Mouse (Mus musculus): Measurements from ENCODE around the gene B4galnt2. TPM values are rescaled to one million over a fixed set of nuclear protein-coding genes. Genes with fewer than 3 reads are reported as not detected.
"Not testable (repeated sequence)": the region's sequence is repeated elsewhere in the genome, so short reads cannot be mapped to it uniquely, and the experiment has no call there.

B4galnt2 gene
- total RNA-seq, 4 experiments from 2014 or later, result not detected

- no peak for DNase-seq (ENCODE audit: low spot score in 2 of 2)
These were observed 18.1 kb downstream of the B4galnt2 start for GRCm38 (mm10) chr11:95896446-95897179.

- no peak for DNase-seq (ENCODE audit: low spot score in 2 of 2)
These were observed 24.1 kb downstream of the B4galnt2 start for GRCm38 (mm10) chr11:95890462-95891051.

- not testable (repeated sequence) for DNase-seq (ENCODE audit: low spot score in 2 of 2)
These were observed 34.8 kb downstream of the B4galnt2 start for GRCm38 (mm10) chr11:95879861-95880260.

GRCm38 (mm10) chr11:95876296-95876695 lies 38.4 kb downstream of the B4galnt2 start:
- peak in 1 of 2 experiments; percentile 17 for DNase-seq (ENCODE audit: low spot score in 2 of 2)

- no peak for DNase-seq (ENCODE audit: low spot score in 2 of 2)
These were observed 38.9 kb downstream of the B4galnt2 start for GRCm38 (mm10) chr11:95875804-95876203.

GRCm38 (mm10) chr11:95869918-95870470 lies 44.7 kb downstream of the B4galnt2 start:
- no peak for DNase-seq (ENCODE audit: low spot score in 2 of 2)

GRCm38 (mm10) chr11:95869442-95869841 lies 45.2 kb downstream of the B4galnt2 start:
- no peak for DNase-seq (ENCODE audit: low spot score in 2 of 2)

- no peak for DNase-seq (ENCODE audit: low spot score in 2 of 2)
These were observed 53.3 kb downstream of the B4galnt2 start for GRCm38 (mm10) chr11:95861397-95861796.

GRCm38 (mm10) chr11:95860071-95860490 lies 54.6 kb downstream of the B4galnt2 start:
- DNase-seq (ENCODE audit: low spot score in 2 of 2), result no peak

- no peak for DNase-seq (ENCODE audit: low spot score in 2 of 2)
These were observed 55.2 kb downstream of the B4galnt2 start for GRCm38 (mm10) chr11:95859468-95859855.

GRCm38 (mm10) chr11:95858528-95859467 lies 55.9 kb downstream of the B4galnt2 start:
- DNase-seq (ENCODE audit: low spot score in 2 of 2), result peak; percentile 96 to 98

- DNase-seq (ENCODE audit: low spot score in 2 of 2), result no peak
These were observed 56.8 kb downstream of the B4galnt2 start for GRCm38 (mm10) chr11:95857716-95858527.

GRCm38 (mm10) chr11:95857306-95857705 lies 57.4 kb downstream of the B4galnt2 start:
- DNase-seq (ENCODE audit: low spot score in 2 of 2), result no peak

GRCm38 (mm10) chr11:95853684-95854083 lies 61.0 kb downstream of the B4galnt2 start:
- peak in 1 of 2 experiments; percentile 30 for DNase-seq (ENCODE audit: low spot score in 2 of 2)

GRCm38 (mm10) chr11:95850898-95851297 lies 63.8 kb downstream of the B4galnt2 start:
- DNase-seq (ENCODE audit: low spot score in 2 of 2), result no peak

- no peak for DNase-seq (ENCODE audit: low spot score in 2 of 2)
These were observed 69.8 kb downstream of the B4galnt2 start for GRCm38 (mm10) chr11:95844935-95845334.

- DNase-seq (ENCODE audit: low spot score in 2 of 2), result no peak
These were observed 71.2 kb downstream of the B4galnt2 start for GRCm38 (mm10) chr11:95843421-95843950.

- DNase-seq (ENCODE audit: low spot score in 2 of 2), result no peak
These were observed 71.7 kb downstream of the B4galnt2 start for GRCm38 (mm10) chr11:95842953-95843352.

GRCm38 (mm10) chr11:95842074-95842681 lies 72.5 kb downstream of the B4galnt2 start, which contains the start of gene Abi3:
Gene Abi3, minus strand, starts transcription at chr11:95842476.
- no peak for DNase-seq (ENCODE audit: low spot score in 2 of 2)

- DNase-seq (ENCODE audit: low spot score in 2 of 2), result no peak
These were observed 73.2 kb downstream of the B4galnt2 start for GRCm38 (mm10) chr11:95841498-95841830.

All from layer of hippocampus, adult 8-10 months (tissue).